In genomic region chr1:52111217-52111616, GRCm38 (mm10) we compare ENCODE assay signal across 27 mouse cellular contexts. TPM values are rescaled to one million over a fixed set of nuclear protein-coding genes. Genes with fewer than 3 reads are reported as not detected.
A peak's percentile ranks its signal among the peaks of the same experiment; 100 is the strongest.
DNase-seq lines count a peak whose midpoint lies in the region; ATAC-seq and TF ChIP-seq lines count a peak whose summit lies in the region.
"Had no signal": no experiment of that assay in that cellular context is flagged by ENCODE, and none has a peak within 500 bp of the region (broad histone marks: within the 10 kb centered on the region; RNA-seq: fewer than 3 reads in every experiment).

No protein-coding gene starts in this region.

- peak; percentile 53 for DNase-seq in heart, adult 11 months
- DNase-seq in heart, adult 9 months (ENCODE audit: low spot score in 2 of 2): no peak
- peak; percentile 9 for DNase-seq in heart, postnatal 0 days (ENCODE audit: low spot score)
- DNase-seq in MEL (ENCODE audit: low read depth, low spot score): peak; percentile 13
- peak; percentile 24 for DNase-seq in adipocyte (ENCODE audit: low spot score)
- no peak for DNase-seq in c-Kit-positive CD71-positive TER-119-positive erythroid progenitor cells, embryonic 14.5 days (ENCODE audit: low spot score)
- DNase-seq: adrenal gland, adult 2 months; adrenal gland, postnatal 10 days; adrenal gland, postnatal 25 days; B cell, adult 2 months; cerebellum, adult 11-12 months; cerebellum, adult 2 months; cerebellum, adult 9-10 months; cerebellum, postnatal 10 days; cerebellum, postnatal 25 days had no signal

- ATAC-seq in heart, postnatal 0 days (ENCODE audit: insufficient read depth, low read depth): no peak
- ATAC-seq in heart, embryonic 11.5 days (replicated peaks; ENCODE audit: insufficient number of reproducible peaks, low FRiP score, low TSS enrichment): no peak
- ATAC-seq: activated CD4-positive, CD25-positive, alpha-beta regulatory T cell, adult 4 months; CD4-positive, CD25-positive, alpha-beta regulatory T cell, adult 4 months; forebrain, embryonic 14.5 days; forebrain, embryonic 16.5 days; Patski had no signal

- no peaks in the 10 kb centered on the region for H3K36me3 ChIP-seq in heart, postnatal 0 days (replicated peaks; ENCODE audit: control insufficient read depth, insufficient read depth, low read length)
- no peaks in the 10 kb centered on the region for H3K36me3 ChIP-seq in heart, embryonic 11.5 days (ENCODE audit: control insufficient read depth, insufficient read depth, low read length)
- peaks cover 0 to 16% of the 10 kb centered on the region in 2 experiments; a peak in 2 of 4 replicates for H3K36me3 ChIP-seq in MEL (ENCODE audit: control insufficient read depth in 1 of 2, insufficient read depth in 2 of 2, low read length in 2 of 2)
- H3K36me3 ChIP-seq: embryonic facial prominence, embryonic 10.5 days; embryonic facial prominence, embryonic 12.5 days; forebrain, embryonic 10.5 days; forebrain, embryonic 12.5 days; G1E had no signal

- no peaks in the 10 kb centered on the region for H3K27me3 ChIP-seq in heart, postnatal 0 days (ENCODE audit: control insufficient read depth, insufficient read depth, low read length)
- H3K27me3 ChIP-seq in heart, embryonic 11.5 days (ENCODE audit: control insufficient read depth, insufficient read depth, low read length): no peaks in the 10 kb centered on the region
- H3K27me3 ChIP-seq in MEL (ENCODE audit: control insufficient read depth in 1 of 2, insufficient read depth in 2 of 2, low read length in 2 of 2): no peaks in the 10 kb centered on the region
- H3K27me3 ChIP-seq: CH12.LX; embryonic facial prominence, embryonic 12.5 days; forebrain, embryonic 12.5 days; Patski had no signal

- H3K4me3 ChIP-seq in heart, postnatal 0 days (ENCODE audit: low read depth, low read length): no peak overlapping the region
- no peak overlapping the region for H3K4me3 ChIP-seq in heart, embryonic 11.5 days (ENCODE audit: low read depth, low read length)
- no peak overlapping the region for H3K4me3 ChIP-seq in MEL (ENCODE audit: control insufficient read depth in 1 of 2, insufficient read depth in 1 of 2, low read depth in 2 of 2, low read length in 2 of 2)
- H3K4me3 ChIP-seq: embryonic facial prominence, embryonic 10.5 days; embryonic facial prominence, embryonic 12.5 days; forebrain, embryonic 10.5 days; forebrain, embryonic 12.5 days had no signal

- no peak for TF ChIP-seq CTCF in heart, postnatal 0 days (IDR thresholded peaks at IDR 0.05; ENCODE audit: low read depth)
- no peak for TF ChIP-seq CTCF in MEL (IDR thresholded peaks at IDR 0.05 in 2 of 3, conservative IDR thresholded peaks at IDR 0.05 in 1 of 3; ENCODE audit: control insufficient read depth in 1 of 3, insufficient read depth in 1 of 3, low read depth in 2 of 3, low read length in 3 of 3, poor library complexity in 1 of 3, severe bottlenecking in 1 of 3)

- H3K4me1 ChIP-seq in heart, postnatal 0 days (ENCODE audit: control insufficient read depth, insufficient read depth): peaks cover 5% of the 10 kb centered on the region; the same call in 1 of the 2 replicates
- peaks cover 4% of the 10 kb centered on the region; the same call in 1 of the 2 replicates for H3K4me1 ChIP-seq in heart, embryonic 11.5 days (ENCODE audit: control insufficient read depth, insufficient read depth, low read length)
- H3K4me1 ChIP-seq in MEL (ENCODE audit: control insufficient read depth in 1 of 2, insufficient read depth in 2 of 2, low read length in 2 of 2): peaks cover 5 to 14% of the 10 kb centered on the region in 2 experiments; a peak in 3 of 4 replicates

- no peak overlapping the region for H3K27ac ChIP-seq in heart, postnatal 0 days (ENCODE audit: low read depth)
- H3K27ac ChIP-seq in heart, embryonic 11.5 days (ENCODE audit: low read depth, low read length): no peak overlapping the region
- no peak overlapping the region for H3K27ac ChIP-seq in MEL (ENCODE audit: control insufficient read depth, low read depth, low read length)
- H3K27ac ChIP-seq: embryonic facial prominence, embryonic 10.5 days; embryonic facial prominence, embryonic 12.5 days; forebrain, embryonic 10.5 days; forebrain, embryonic 12.5 days had no signal

- peaks cover 2% of the 10 kb centered on the region; the same call in 1 of the 2 replicates for H3K79me2 ChIP-seq in MEL (ENCODE audit: control insufficient read depth, insufficient read depth, low read length, poor library complexity)

- no peak for TF ChIP-seq EP300 in heart, postnatal 0 days (IDR thresholded peaks at IDR 0.05; ENCODE audit: low read depth)
- no peak for TF ChIP-seq EP300 in MEL (IDR thresholded peaks at IDR 0.05; ENCODE audit: low read depth in 1 of 2, low read length in 2 of 2)

- H3K9ac ChIP-seq in heart, postnatal 0 days (replicated peaks; ENCODE audit: low read depth, low read length): no peak overlapping the region
- H3K9ac ChIP-seq in heart, embryonic 11.5 days (ENCODE audit: low read depth, low read length): no peak overlapping the region
- H3K9ac ChIP-seq in MEL (ENCODE audit: control insufficient read depth, low read depth, low read length, poor library complexity, severe bottlenecking): no peak overlapping the region
- H3K9ac ChIP-seq: embryonic facial prominence, embryonic 12.5 days; forebrain, embryonic 12.5 days had no signal

- H3K9me3 ChIP-seq in heart, postnatal 0 days (replicated peaks; ENCODE audit: control insufficient read depth, low read length): no peaks in the 10 kb centered on the region
- H3K9me3 ChIP-seq in heart, embryonic 11.5 days (replicated peaks; ENCODE audit: control insufficient read depth, low read length): no peaks in the 10 kb centered on the region
- no peaks in the 10 kb centered on the region for H3K9me3 ChIP-seq in MEL (replicated peaks; ENCODE audit: insufficient read depth, low read length)
- H3K9me3 ChIP-seq: embryonic facial prominence, embryonic 10.5 days; embryonic facial prominence, embryonic 12.5 days; forebrain, embryonic 10.5 days; forebrain, embryonic 12.5 days; G1E had no signal

- no peak overlapping the region for H3K4me2 ChIP-seq in heart, postnatal 0 days (ENCODE audit: low read depth, low read length)
- no peak overlapping the region for H3K4me2 ChIP-seq in heart, embryonic 11.5 days
- H3K4me2 ChIP-seq: embryonic facial prominence, embryonic 12.5 days; forebrain, embryonic 12.5 days had no signal

- TF ChIP-seq RAD21 in MEL (IDR thresholded peaks at IDR 0.05; ENCODE audit: low read depth, low read length): no peak

- TF ChIP-seq POLR2A in MEL (IDR thresholded peaks at IDR 0.05; ENCODE audit: control insufficient read depth in 1 of 2, insufficient read depth in 1 of 2, low read depth in 1 of 2, low read length in 2 of 2, poor library complexity in 1 of 2): no peak

- 32% methylated on average over 3 of the region's 3 CpGs for WGBS in heart, postnatal 0 days
- 45% methylated on average over 3 of the region's 3 CpGs for whole genome bisulfite sequencing in heart, embryonic 11.5 days (ENCODE audit: insufficient replicate concordance)

TF ChIP-seq in MEL, 35 proteins besides CTCF, POLR2A, EP300 and RAD21:
- TF ChIP-seq USF2 (IDR thresholded peaks at IDR 0.05; ENCODE audit: borderline replicate concordance in 1 of 2, insufficient read depth in 1 of 2, low read depth in 1 of 2, low read length in 2 of 2): no peak
- no peak for TF ChIP-seq MXI1 (IDR thresholded peaks at IDR 0.05; ENCODE audit: low read depth, low read length)
- no peak for TF ChIP-seq UBTF (IDR thresholded peaks at IDR 0.05; ENCODE audit: borderline replicate concordance, insufficient read depth, low read depth, low read length)
- no peak for TF ChIP-seq MYB (IDR thresholded peaks at IDR 0.05; ENCODE audit: low read depth, low read length)
- no peak for TF ChIP-seq SIN3A (IDR thresholded peaks at IDR 0.05; ENCODE audit: low read length)
- TF ChIP-seq ZMIZ1 (IDR thresholded peaks at IDR 0.05; ENCODE audit: low read depth, low read length): no peak
- no peak for TF ChIP-seq POLR2AphosphoS2 (IDR thresholded peaks at IDR 0.05; ENCODE audit: low read length)
- no peak for TF ChIP-seq KAT2A (conservative IDR thresholded peaks at IDR 0.05; ENCODE audit: low read depth, low read length)
- TF ChIP-seq GATA1 (IDR thresholded peaks at IDR 0.05; ENCODE audit: low read depth, low read length): no peak
- TF ChIP-seq MAZ (IDR thresholded peaks at IDR 0.05; ENCODE audit: low read depth, low read length): no peak
- TF ChIP-seq TAL1 (IDR thresholded peaks at IDR 0.05; ENCODE audit: low read length): no peak
- no peak for TF ChIP-seq MAFK (IDR thresholded peaks at IDR 0.05; ENCODE audit: borderline replicate concordance, low read depth, low read length)
- TF ChIP-seq TBP (IDR thresholded peaks at IDR 0.05; ENCODE audit: low read depth, low read length): no peak
- no peak for TF ChIP-seq ETS1 (IDR thresholded peaks at IDR 0.05; ENCODE audit: low read depth, low read length)
- no peak for TF ChIP-seq MYC (IDR thresholded peaks at IDR 0.05; ENCODE audit: low read depth, low read length)
- TF ChIP-seq MEF2A (IDR thresholded peaks at IDR 0.05; ENCODE audit: extremely low read depth, insufficient replicate concordance, low read depth, low read length, poor library complexity, severe bottlenecking): no peak
- no peak for TF ChIP-seq ZKSCAN1 (IDR thresholded peaks at IDR 0.05; ENCODE audit: low read depth, low read length)
- TF ChIP-seq E2F4 (IDR thresholded peaks at IDR 0.05; ENCODE audit: borderline replicate concordance, low read depth, low read length): no peak
- no peak for TF ChIP-seq ZNF384 (IDR thresholded peaks at IDR 0.05; ENCODE audit: low read depth, low read length)
TF ChIP-seq in MEL: peak in this region for 0.

RNA-seq across cellular contexts. Expression of gene Stat1, which starts 8.0 kb away (rescaled TPM):
- 55.1 and 70.0 TPM in 2 replicates for total RNA-seq in heart, postnatal 0 days (2014; rRNA removed; ENCODE audit: low replicate concordance)
- polyA plus RNA-seq in heart, postnatal 0 days (2015; fragmentation: Nextera tagmentation; extraction: Ambion mirVana): 22.3 and 23.0 TPM in 2 replicates
- polyA plus RNA-seq in heart, embryonic 11.5 days (2014; fragmentation: Nextera tagmentation; extraction: Ambion mirVana): 28.5 and 31.2 TPM in 2 replicates
- 8.0 and 9.7 TPM in 2 replicates for total RNA-seq in MEL (2012; rRNA removed)
- polyA plus RNA-seq in MEL (2012; ENCODE audit: insufficient read depth in 1 of 2, insufficient read length in 2 of 2, low read depth in 1 of 2, low replicate concordance in 2 of 2, missing spikeins in 1 of 2): 10 to 100 TPM; 10.9 to 44.0 TPM

Comparison
In these comparisons a context has a peak if more than half of its experiments do, and no peak if none do; other contexts are left out.
1. DNase-seq: peak in heart, adult 11 months (single experiment), heart, postnatal 0 days (single experiment), MEL (single experiment) and adipocyte (single experiment); none in heart, adult 9 months (0 of 2) and c-Kit-positive CD71-positive TER-119-positive erythroid progenitor cells, embryonic 14.5 days (single experiment).